21 mouse cellular contexts compared by ENCODE assay signal in the genomic region with DNA sequence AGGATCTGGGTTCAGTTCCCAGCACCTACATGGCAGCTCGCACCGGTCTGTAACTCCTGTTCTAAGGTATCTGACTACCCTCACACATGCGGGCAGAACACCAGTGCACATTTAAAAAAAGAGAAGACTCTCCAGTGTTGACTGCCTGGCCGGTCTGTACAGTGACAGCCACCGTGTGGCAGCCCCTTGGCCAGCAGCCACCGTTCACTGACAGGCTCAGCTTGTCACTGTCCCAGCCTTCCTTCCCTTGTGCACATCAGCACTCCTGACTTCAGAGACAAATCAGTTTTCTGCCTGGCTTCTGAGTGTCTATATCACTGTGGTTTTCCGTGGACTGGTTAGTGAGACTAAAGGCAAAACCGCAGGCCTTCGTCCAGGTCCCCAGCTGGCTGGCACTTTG. TPM values are rescaled to one million over a fixed set of nuclear protein-coding genes. Genes with fewer than 3 reads are reported as not detected.
A peak's percentile ranks its signal among the peaks of the same experiment; 100 is the strongest.
DNase-seq lines count a peak whose midpoint lies in the region; ATAC-seq and TF ChIP-seq lines count a peak whose summit lies in the region.
"Had no signal": no experiment of that assay in that cellular context is flagged by ENCODE, and none has a peak within 500 bp of the region (broad histone marks: within the 10 kb centered on the region; RNA-seq: fewer than 3 reads in every experiment).

No protein-coding gene starts in this region.

- H3K36me3 ChIP-seq in forebrain, embryonic 14.5 days (ENCODE audit: control insufficient read depth, insufficient read depth, low read length) = peaks cover 8% of the 10 kb centered on the region
- H3K36me3 ChIP-seq in forebrain, embryonic 13.5 days (ENCODE audit: poor library complexity, severe bottlenecking) = peaks cover 11% of the 10 kb centered on the region
- 0 out of 2 replicates have a peak, but pooled peaks cover 1% of the 10 kb centered on the region for H3K36me3 ChIP-seq in hindbrain, postnatal 0 days (ENCODE audit: insufficient read depth, low read length)
- H3K36me3 ChIP-seq in hindbrain, embryonic 13.5 days = peaks cover 7% of the 10 kb centered on the region
- peaks cover 7% of the 10 kb centered on the region for H3K36me3 ChIP-seq in midbrain, postnatal 0 days (ENCODE audit: insufficient read depth, low read length)
- 0 out of 2 replicates have a peak, but pooled peaks cover 2% of the 10 kb centered on the region for H3K36me3 ChIP-seq in midbrain, embryonic 11.5 days (ENCODE audit: control insufficient read depth, insufficient read depth, low read length)
- peaks cover 9% of the 10 kb centered on the region for H3K36me3 ChIP-seq in kidney, embryonic 14.5 days (ENCODE audit: control insufficient read depth, insufficient read depth, low read length)

- peak; percentile 27 for DNase-seq in forebrain, embryonic 14.5 days (ENCODE audit: low spot score)
- peak; percentile 25 for DNase-seq in hindbrain, postnatal 0 days (ENCODE audit: low spot score)
- peak; percentile 18 for DNase-seq in midbrain, postnatal 0 days (ENCODE audit: low spot score)
- no peak for DNase-seq in midbrain, embryonic 11.5 days (ENCODE audit: low spot score, missing footprints)
- DNase-seq: B cell, adult 2 months; thymus, adult 18-20 months had no signal

- no peaks in the 10 kb centered on the region for H3K9me3 ChIP-seq in forebrain, embryonic 14.5 days (replicated peaks; ENCODE audit: control insufficient read depth, low read length)
- H3K9me3 ChIP-seq in forebrain, embryonic 13.5 days (replicated peaks) = no peaks in the 10 kb centered on the region
- H3K9me3 ChIP-seq in hindbrain, postnatal 0 days (ENCODE audit: low read length) = no peaks in the 10 kb centered on the region
- no peaks in the 10 kb centered on the region for H3K9me3 ChIP-seq in hindbrain, embryonic 13.5 days
- H3K9me3 ChIP-seq in midbrain, postnatal 0 days (ENCODE audit: low read length) = no peaks in the 10 kb centered on the region
- H3K9me3 ChIP-seq in midbrain, embryonic 11.5 days (ENCODE audit: control insufficient read depth, low read length) = no peaks in the 10 kb centered on the region
- H3K9me3 ChIP-seq in kidney, embryonic 14.5 days (ENCODE audit: control insufficient read depth, low read length) = no peaks in the 10 kb centered on the region
- H3K9me3 ChIP-seq: embryonic facial prominence, embryonic 12.5 days; forebrain, embryonic 10.5 days; G1E; hindbrain, embryonic 10.5 days; limb, embryonic 15.5 days; lung, embryonic 15.5 days; midbrain, embryonic 12.5 days had no signal

- no peak for TF ChIP-seq CTCF in hindbrain, postnatal 0 days (IDR thresholded peaks at IDR 0.05; ENCODE audit: low read depth)
- no peak for TF ChIP-seq CTCF in midbrain, postnatal 0 days (IDR thresholded peaks at IDR 0.05)

- no peak overlapping the region for H3K27ac ChIP-seq in forebrain, embryonic 14.5 days (ENCODE audit: low read depth, low read length)
- no peak overlapping the region for H3K27ac ChIP-seq in forebrain, embryonic 13.5 days
- H3K27ac ChIP-seq in hindbrain, postnatal 0 days = no peak overlapping the region
- no peak overlapping the region for H3K27ac ChIP-seq in hindbrain, embryonic 13.5 days
- no peak overlapping the region for H3K27ac ChIP-seq in midbrain, postnatal 0 days (ENCODE audit: low read depth, low read length)
- no peak overlapping the region for H3K27ac ChIP-seq in midbrain, embryonic 11.5 days (ENCODE audit: low read depth, low read length)
- H3K27ac ChIP-seq in kidney, embryonic 14.5 days (ENCODE audit: low read depth, low read length) = no peak overlapping the region
- H3K27ac ChIP-seq: embryonic facial prominence, embryonic 12.5 days; forebrain, embryonic 10.5 days; hindbrain, embryonic 10.5 days; limb, embryonic 15.5 days; lung, embryonic 15.5 days; midbrain, embryonic 12.5 days had no signal

- no peak overlapping the region for H3K9ac ChIP-seq in forebrain, embryonic 14.5 days (ENCODE audit: low read length)
- H3K9ac ChIP-seq in forebrain, embryonic 13.5 days = no peak overlapping the region
- H3K9ac ChIP-seq in hindbrain, postnatal 0 days (replicated peaks; ENCODE audit: low read length) = no peak overlapping the region
- no peak overlapping the region for H3K9ac ChIP-seq in hindbrain, embryonic 13.5 days
- H3K9ac ChIP-seq in midbrain, postnatal 0 days (replicated peaks; ENCODE audit: low read length, poor library complexity, severe bottlenecking) = no peak overlapping the region
- no peak overlapping the region for H3K9ac ChIP-seq in midbrain, embryonic 11.5 days (ENCODE audit: low read length)
- H3K9ac ChIP-seq in kidney, embryonic 14.5 days (ENCODE audit: low read depth, low read length) = no peak overlapping the region
- H3K9ac ChIP-seq: embryonic facial prominence, embryonic 12.5 days; limb, embryonic 15.5 days; lung, embryonic 15.5 days; midbrain, embryonic 12.5 days had no signal

- no peak overlapping the region for H3K4me2 ChIP-seq in forebrain, embryonic 14.5 days (ENCODE audit: low read length)
- no peak overlapping the region for H3K4me2 ChIP-seq in forebrain, embryonic 13.5 days
- H3K4me2 ChIP-seq in hindbrain, postnatal 0 days (ENCODE audit: low read depth, low read length) = no peak overlapping the region
- H3K4me2 ChIP-seq in hindbrain, embryonic 13.5 days = no peak overlapping the region
- H3K4me2 ChIP-seq in midbrain, postnatal 0 days (ENCODE audit: low read depth, low read length, poor library complexity, severe bottlenecking) = no peak overlapping the region
- H3K4me2 ChIP-seq in midbrain, embryonic 11.5 days = no peak overlapping the region
- no peak overlapping the region for H3K4me2 ChIP-seq in kidney, embryonic 14.5 days (replicated peaks; ENCODE audit: low read depth, low read length)
- H3K4me2 ChIP-seq: embryonic facial prominence, embryonic 12.5 days; limb, embryonic 15.5 days; lung, embryonic 15.5 days; midbrain, embryonic 12.5 days had no signal

- WGBS in forebrain, embryonic 14.5 days = 72% methylated on average over 9 of the region's 9 CpGs
- WGBS in forebrain, embryonic 13.5 days = 84% methylated on average over 9 of the region's 9 CpGs
- 60% methylated on average over 9 of the region's 9 CpGs for WGBS in hindbrain, postnatal 0 days
- WGBS in hindbrain, embryonic 13.5 days = 75% methylated on average over 9 of the region's 9 CpGs
- WGBS in midbrain, postnatal 0 days = 79% methylated on average over 9 of the region's 9 CpGs
- WGBS in midbrain, embryonic 11.5 days = 82% methylated on average over 9 of the region's 9 CpGs
- WGBS in kidney, embryonic 14.5 days = 86% methylated on average over 9 of the region's 9 CpGs

- H3K4me3 ChIP-seq in forebrain, embryonic 14.5 days (ENCODE audit: low read depth, low read length) = no peak overlapping the region
- H3K4me3 ChIP-seq in forebrain, embryonic 13.5 days = no peak overlapping the region
- H3K4me3 ChIP-seq in hindbrain, postnatal 0 days (ENCODE audit: low read length) = no peak overlapping the region
- H3K4me3 ChIP-seq in hindbrain, embryonic 13.5 days = no peak overlapping the region
- no peak overlapping the region for H3K4me3 ChIP-seq in midbrain, postnatal 0 days (ENCODE audit: low read depth, low read length)
- H3K4me3 ChIP-seq in midbrain, embryonic 11.5 days (ENCODE audit: low read depth, low read length) = no peak overlapping the region
- H3K4me3 ChIP-seq in kidney, embryonic 14.5 days (ENCODE audit: low read length) = no peak overlapping the region
- H3K4me3 ChIP-seq: embryonic facial prominence, embryonic 12.5 days; forebrain, embryonic 10.5 days; hindbrain, embryonic 10.5 days; limb, embryonic 15.5 days; lung, embryonic 15.5 days; midbrain, embryonic 12.5 days had no signal

- no peak for ATAC-seq in forebrain, embryonic 14.5 days
- ATAC-seq in forebrain, embryonic 13.5 days = no peak
- no peak for ATAC-seq in hindbrain, postnatal 0 days
- no peak for ATAC-seq in hindbrain, embryonic 13.5 days (ENCODE audit: low FRiP score)
- no peak for ATAC-seq in midbrain, postnatal 0 days (ENCODE audit: low FRiP score)
- ATAC-seq in midbrain, embryonic 11.5 days (ENCODE audit: low FRiP score) = no peak
- peak; percentile 20 for ATAC-seq in common myeloid progenitor, adult 5-6 weeks (replicated peaks; ENCODE audit: low read depth, poor library complexity, severe bottlenecking)
- no peak for ATAC-seq in kidney, embryonic 14.5 days (ENCODE audit: low FRiP score, low TSS enrichment)
- ATAC-seq: intestine, embryonic 16.5 days had no signal

- H3K27me3 ChIP-seq in forebrain, embryonic 14.5 days (replicated peaks; ENCODE audit: control insufficient read depth, insufficient read depth, low read length) = no peaks in the 10 kb centered on the region
- no peaks in the 10 kb centered on the region for H3K27me3 ChIP-seq in forebrain, embryonic 13.5 days
- no peaks in the 10 kb centered on the region for H3K27me3 ChIP-seq in hindbrain, postnatal 0 days (ENCODE audit: insufficient read depth, low read length)
- H3K27me3 ChIP-seq in hindbrain, embryonic 13.5 days = no peaks in the 10 kb centered on the region
- H3K27me3 ChIP-seq in midbrain, postnatal 0 days (ENCODE audit: insufficient read depth, low read length) = no peaks in the 10 kb centered on the region
- H3K27me3 ChIP-seq in midbrain, embryonic 11.5 days (ENCODE audit: control insufficient read depth, insufficient read depth, low read length) = no peaks in the 10 kb centered on the region
- H3K27me3 ChIP-seq in kidney, embryonic 14.5 days (ENCODE audit: control insufficient read depth, insufficient read depth, low read length) = no peaks in the 10 kb centered on the region
- H3K27me3 ChIP-seq: embryonic facial prominence, embryonic 12.5 days; limb, embryonic 15.5 days; lung, embryonic 15.5 days; midbrain, embryonic 12.5 days had no signal

- peaks cover 9% of the 10 kb centered on the region for H3K4me1 ChIP-seq in forebrain, embryonic 14.5 days (ENCODE audit: control insufficient read depth, insufficient read depth, low read length)
- peaks cover 21% of the 10 kb centered on the region for H3K4me1 ChIP-seq in forebrain, embryonic 13.5 days
- peaks cover 5% of the 10 kb centered on the region; the same call in 1 of the 2 replicates for H3K4me1 ChIP-seq in hindbrain, postnatal 0 days (ENCODE audit: insufficient read depth, low read length)
- peaks cover 18% of the 10 kb centered on the region for H3K4me1 ChIP-seq in hindbrain, embryonic 13.5 days (replicated peaks)
- peaks cover 7% of the 10 kb centered on the region; the same call in 1 of the 2 replicates for H3K4me1 ChIP-seq in midbrain, postnatal 0 days (ENCODE audit: insufficient read depth, low read length)
- H3K4me1 ChIP-seq in midbrain, embryonic 11.5 days (ENCODE audit: control insufficient read depth, insufficient read depth, low read length) = peaks cover 13% of the 10 kb centered on the region
- peaks cover 15% of the 10 kb centered on the region; the same call in 1 of the 2 replicates for H3K4me1 ChIP-seq in kidney, embryonic 14.5 days (ENCODE audit: control insufficient read depth, insufficient read depth, low read length)

RNA-seq across cellular contexts. Expression of a gene that starts 2.5 kb away (rescaled TPM):
- polyA plus RNA-seq in forebrain, embryonic 14.5 days (2014; fragmentation: Nextera tagmentation; extraction: Ambion mirVana) = 168 and 179 TPM in 2 replicates
- polyA plus RNA-seq in forebrain, embryonic 13.5 days (2015; fragmentation: Nextera tagmentation; extraction: Ambion mirVana) = 150 and 162 TPM in 2 replicates
- 77.6 and 83.0 TPM in 2 replicates for total RNA-seq in hindbrain, postnatal 0 days (2014; rRNA removed)
- 142 and 143 TPM in 2 replicates for polyA plus RNA-seq in hindbrain, postnatal 0 days (2015; fragmentation: Nextera tagmentation; extraction: Ambion mirVana)
- polyA plus RNA-seq in hindbrain, embryonic 13.5 days (2015; fragmentation: Nextera tagmentation; extraction: Ambion mirVana) = 135 and 145 TPM in 2 replicates
- 55.4 and 74.9 TPM in 2 replicates for total RNA-seq in midbrain, postnatal 0 days (2014; rRNA removed)
- polyA plus RNA-seq in midbrain, postnatal 0 days (2015; fragmentation: Nextera tagmentation; extraction: Ambion mirVana) = 148 and 151 TPM in 2 replicates
- 146 and 163 TPM in 2 replicates for polyA plus RNA-seq in midbrain, embryonic 11.5 days (2014; fragmentation: Nextera tagmentation; extraction: Ambion mirVana)
- total RNA-seq in common myeloid progenitor, adult 5-6 weeks (2017) = 30.3 and 47.1 TPM in 2 replicates
- polyA plus RNA-seq in kidney, embryonic 14.5 days (2014; fragmentation: Nextera tagmentation; extraction: Ambion mirVana) = 214 and 242 TPM in 2 replicates

RNA-seq across cellular contexts. Expression of a gene that starts 13.6 kb away (rescaled TPM):
- 0.25 TPM in 1 of 2 replicates, not detected in the other for polyA plus RNA-seq in forebrain, embryonic 14.5 days (2014; fragmentation: Nextera tagmentation; extraction: Ambion mirVana)
- 0.34 and 0.63 TPM in 2 replicates for polyA plus RNA-seq in forebrain, embryonic 13.5 days (2015; fragmentation: Nextera tagmentation; extraction: Ambion mirVana)
- 0.26 and 0.40 TPM in 2 replicates for total RNA-seq in hindbrain, postnatal 0 days (2014; rRNA removed)
- polyA plus RNA-seq in hindbrain, postnatal 0 days (2015; fragmentation: Nextera tagmentation; extraction: Ambion mirVana) = 0.49 TPM in 2 replicates
- polyA plus RNA-seq in hindbrain, embryonic 13.5 days (2015; fragmentation: Nextera tagmentation; extraction: Ambion mirVana) = 0.18 and 0.47 TPM in 2 replicates
- total RNA-seq in midbrain, postnatal 0 days (2014; rRNA removed) = 0.33 and 0.42 TPM in 2 replicates
- 0.55 TPM in 1 of 2 replicates, not detected in the other for polyA plus RNA-seq in midbrain, postnatal 0 days (2015; fragmentation: Nextera tagmentation; extraction: Ambion mirVana)
- polyA plus RNA-seq in midbrain, embryonic 11.5 days (2014; fragmentation: Nextera tagmentation; extraction: Ambion mirVana) = 0.25 TPM in 1 of 2 replicates, not detected in the other
- 0.15 and 0.55 TPM in 2 replicates for total RNA-seq in common myeloid progenitor, adult 5-6 weeks (2017)
- 0.37 TPM in 1 of 2 replicates, not detected in the other for polyA plus RNA-seq in kidney, embryonic 14.5 days (2014; fragmentation: Nextera tagmentation; extraction: Ambion mirVana)
- polyA plus RNA-seq: forebrain, embryonic 10.5 days; large intestine, adult 2 months; midbrain, embryonic 12.5 days had no signal

RNA-seq across cellular contexts. Expression of a gene that starts 30.6 kb away (rescaled TPM):
- 99.7 and 107 TPM in 2 replicates for polyA plus RNA-seq in forebrain, embryonic 14.5 days (2014; fragmentation: Nextera tagmentation; extraction: Ambion mirVana)
- polyA plus RNA-seq in forebrain, embryonic 13.5 days (2015; fragmentation: Nextera tagmentation; extraction: Ambion mirVana) = 84.0 and 87.3 TPM in 2 replicates
- 69.5 and 72.0 TPM in 2 replicates for total RNA-seq in hindbrain, postnatal 0 days (2014; rRNA removed)
- 67.8 and 68.1 TPM in 2 replicates for polyA plus RNA-seq in hindbrain, postnatal 0 days (2015; fragmentation: Nextera tagmentation; extraction: Ambion mirVana)
- polyA plus RNA-seq in hindbrain, embryonic 13.5 days (2015; fragmentation: Nextera tagmentation; extraction: Ambion mirVana) = 81.6 and 87.6 TPM in 2 replicates
- 70.8 and 73.3 TPM in 2 replicates for total RNA-seq in midbrain, postnatal 0 days (2014; rRNA removed)
- polyA plus RNA-seq in midbrain, postnatal 0 days (2015; fragmentation: Nextera tagmentation; extraction: Ambion mirVana) = 77.1 and 78.8 TPM in 2 replicates
- 101 and 107 TPM in 2 replicates for polyA plus RNA-seq in midbrain, embryonic 11.5 days (2014; fragmentation: Nextera tagmentation; extraction: Ambion mirVana)
- total RNA-seq in common myeloid progenitor, adult 5-6 weeks (2017) = 60.0 and 74.0 TPM in 2 replicates
- 65.7 and 101 TPM in 2 replicates for polyA plus RNA-seq in kidney, embryonic 14.5 days (2014; fragmentation: Nextera tagmentation; extraction: Ambion mirVana)

RNA-seq across cellular contexts. Expression of a gene that starts 38.0 kb away (rescaled TPM):
- 127 and 131 TPM in 2 replicates for polyA plus RNA-seq in forebrain, embryonic 14.5 days (2014; fragmentation: Nextera tagmentation; extraction: Ambion mirVana)
- 364 and 366 TPM in 2 replicates for polyA plus RNA-seq in forebrain, embryonic 13.5 days (2015; fragmentation: Nextera tagmentation; extraction: Ambion mirVana)
- total RNA-seq in hindbrain, postnatal 0 days (2014; rRNA removed) = 160 and 205 TPM in 2 replicates
- polyA plus RNA-seq in hindbrain, postnatal 0 days (2015; fragmentation: Nextera tagmentation; extraction: Ambion mirVana) = 116 and 121 TPM in 2 replicates
- 238 and 243 TPM in 2 replicates for polyA plus RNA-seq in hindbrain, embryonic 13.5 days (2015; fragmentation: Nextera tagmentation; extraction: Ambion mirVana)
- total RNA-seq in midbrain, postnatal 0 days (2014; rRNA removed) = 94.0 and 98.7 TPM in 2 replicates
- 80.7 and 94.6 TPM in 2 replicates for polyA plus RNA-seq in midbrain, postnatal 0 days (2015; fragmentation: Nextera tagmentation; extraction: Ambion mirVana)
- 216 and 221 TPM in 2 replicates for polyA plus RNA-seq in midbrain, embryonic 11.5 days (2014; fragmentation: Nextera tagmentation; extraction: Ambion mirVana)
- 567 and 596 TPM in 2 replicates for total RNA-seq in common myeloid progenitor, adult 5-6 weeks (2017)
- polyA plus RNA-seq in kidney, embryonic 14.5 days (2014; fragmentation: Nextera tagmentation; extraction: Ambion mirVana) = 183 TPM in 2 replicates

RNA-seq across cellular contexts. Expression of a gene that starts 54.3 kb away (rescaled TPM):
- polyA plus RNA-seq in forebrain, embryonic 14.5 days (2014; fragmentation: Nextera tagmentation; extraction: Ambion mirVana) = not detected in 2 replicates
- not detected in 2 replicates for polyA plus RNA-seq in forebrain, embryonic 13.5 days (2015; fragmentation: Nextera tagmentation; extraction: Ambion mirVana)
- total RNA-seq in hindbrain, postnatal 0 days (2014; rRNA removed) = not detected in 2 replicates
- not detected in 2 replicates for polyA plus RNA-seq in hindbrain, postnatal 0 days (2015; fragmentation: Nextera tagmentation; extraction: Ambion mirVana)
- not detected in 2 replicates for polyA plus RNA-seq in hindbrain, embryonic 13.5 days (2015; fragmentation: Nextera tagmentation; extraction: Ambion mirVana)
- 0.44 TPM in 1 of 2 replicates, not detected in the other for total RNA-seq in midbrain, postnatal 0 days (2014; rRNA removed)
- polyA plus RNA-seq in midbrain, postnatal 0 days (2015; fragmentation: Nextera tagmentation; extraction: Ambion mirVana) = not detected in 2 replicates
- polyA plus RNA-seq in midbrain, embryonic 11.5 days (2014; fragmentation: Nextera tagmentation; extraction: Ambion mirVana) = not detected in 2 replicates
- total RNA-seq in common myeloid progenitor, adult 5-6 weeks (2017) = not detected in 2 replicates
- polyA plus RNA-seq in kidney, embryonic 14.5 days (2014; fragmentation: Nextera tagmentation; extraction: Ambion mirVana) = not detected in 2 replicates
- total RNA-seq: G1E had no signal
- polyA plus RNA-seq: embryonic facial prominence, embryonic 12.5 days; forebrain, embryonic 10.5 days; G1E; gonadal fat pad, adult 2 months; hindbrain, embryonic 10.5 days; intestine, embryonic 16.5 days; large intestine, adult 2 months; limb, embryonic 15.5 days; lung, embryonic 15.5 days; midbrain, embryonic 12.5 days; neural tube, embryonic 11.5 days had no signal
